Mouse (Mus musculus) liver, embryonic 12.5 days (tissue): ENCODE data around the gene Reep3. TPM values are rescaled to one million over a fixed set of nuclear protein-coding genes. Genes with fewer than 3 reads are reported as not detected.
A peak's percentile ranks its signal among the peaks of the same experiment; 100 is the strongest.

Source experiments
- ATAC-seq: fragments of 200-750 bp; cut with Nextera tagmentation; 2 replicates; pipeline ENCODE4 v1.8.0; 2017; ENCODE audit warnings: moderate number of reproducible peaks, mild to moderate bottlenecking, moderate library complexity
- H3K27ac ChIP-seq: fragments of 300-500 bp; sonication (generic); 2 replicates; pipeline ENCODE4 v1.5.1; 2016; ENCODE audit warnings: mild to moderate bottlenecking
- H3K27me3 ChIP-seq: fragments of 300-500 bp; sonication (generic); replicated peaks from 2 replicates; pipeline ENCODE4 v1.6.1; 2016; ENCODE audit warnings: mild to moderate bottlenecking, moderate library complexity
- H3K36me3 ChIP-seq: fragments of 300-500 bp; sonication (generic); 2 replicates; pipeline ENCODE4 v1.6.1; 2016; ENCODE audit warnings: mild to moderate bottlenecking, moderate library complexity
- H3K4me1 ChIP-seq: fragments of 300-500 bp; sonication (generic); 2 replicates; pipeline ENCODE4 v1.6.1; 2016
- H3K4me2 ChIP-seq: fragments of 300-500 bp; sonication (generic); 2 replicates; pipeline ENCODE4 v1.6.1; 2016; ENCODE audit warnings: mild to moderate bottlenecking, moderate library complexity
- H3K4me3 ChIP-seq: fragments of 300-500 bp; sonication (generic); 2 replicates; pipeline ENCODE4 v1.5.1; 2016; ENCODE audit warnings: mild to moderate bottlenecking, moderate library complexity
- H3K9ac ChIP-seq: fragments of 300-500 bp; sonication (generic); 2 replicates; pipeline ENCODE4 v1.6.1; 2016; ENCODE audit warnings: mild to moderate bottlenecking, moderate library complexity
- H3K9me3 ChIP-seq: fragments of 300-500 bp; sonication (generic); replicated peaks from 2 replicates; pipeline ENCODE4 v1.6.1; 2016; ENCODE audit warnings: mild to moderate bottlenecking, moderate library complexity
- WGBS: fragments of 180-500 bp; shearing (Covaris S2); methylation state at CpG from one replicate; pipeline ENCODE4 v1.1.7; 2016; ENCODE audit not compliant: insufficient replicate concordance; 5-methylcytosine and 5-hydroxymethylcytosine counted together
- polyA plus RNA-seq: library from polyadenylated mRNA; unstranded; fragments of >200 nt; fragmentation: Nextera tagmentation; extraction: Ambion mirVana; gene quantifications from 2 replicates; pipeline ENCODE4 v1.2.1, GENCODE M21; 2016

Gene Reep3
- 8.7 and 8.8 TPM in 2 replicates for polyA plus RNA-seq

DNA sequence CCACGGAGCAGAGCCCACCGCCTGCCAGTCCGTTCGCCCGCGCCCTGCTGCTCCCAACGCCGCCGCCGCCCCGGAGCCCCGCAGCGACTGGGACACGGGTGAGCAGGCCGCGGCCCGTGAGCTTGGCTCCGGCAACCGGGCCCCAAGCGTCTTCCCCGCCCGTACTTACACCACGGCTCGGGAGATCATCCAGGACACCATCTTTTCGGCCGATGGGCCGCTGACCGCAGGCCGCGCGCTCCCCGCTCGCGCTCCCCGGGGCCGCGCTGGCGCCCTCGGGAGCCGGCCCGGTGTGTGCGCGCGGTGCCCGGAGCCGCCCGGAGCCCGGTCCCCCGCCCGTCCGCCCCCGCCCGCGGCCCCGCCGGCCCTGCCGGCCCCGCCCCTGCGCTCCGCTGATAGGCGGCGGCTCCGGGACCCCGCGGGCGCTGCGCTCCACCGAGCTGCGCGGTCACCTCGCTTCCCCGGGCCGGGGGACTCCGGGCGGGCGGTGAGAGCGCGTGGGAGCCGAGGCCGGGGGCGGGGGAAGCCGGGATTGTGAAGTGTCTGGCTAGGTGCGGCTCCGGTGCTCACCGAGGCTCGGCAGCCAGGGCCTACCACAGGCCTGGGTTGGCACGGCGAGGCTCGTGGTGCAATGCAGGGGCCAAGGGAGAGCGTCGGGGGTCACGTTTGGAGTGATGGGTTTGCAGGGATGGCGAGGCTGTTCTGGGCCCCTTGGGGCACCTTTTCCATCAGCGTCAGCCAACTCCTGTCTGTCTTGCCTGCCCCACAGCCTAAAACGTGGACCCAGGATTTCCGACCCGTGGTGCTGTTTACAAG, at the start of gene Reep3:
Gene Reep3, minus strand, starts transcription at position 325 of the 816 bp plus-strand sequence.
- H3K9me3 ChIP-seq, result no peaks in the 10 kb centered on the region
- peak within 1 kb of the TSS; percentile 91 for H3K27ac ChIP-seq
- under 1% methylated on average over 92 of the region's 97 CpGs for WGBS
- H3K9ac ChIP-seq, result peak within 1 kb of the TSS; percentile 94
- H3K4me2 ChIP-seq, result peak within 1 kb of the TSS; percentile 89
- H3K4me3 ChIP-seq, result peak within 1 kb of the TSS; percentile 90
- peak; percentile 90 for ATAC-seq
- H3K27me3 ChIP-seq, result no peaks in the 10 kb centered on the region
- no peaks in the 10 kb centered on the region for H3K36me3 ChIP-seq
- peaks cover 47% of the 10 kb centered on the region for H3K4me1 ChIP-seq

- no peak overlapping the region for H3K4me2 ChIP-seq
Measured at GRCm38 (mm10) chr10:67145623-67146022, 48.9 kb upstream of the Reep3 start.

DNA sequence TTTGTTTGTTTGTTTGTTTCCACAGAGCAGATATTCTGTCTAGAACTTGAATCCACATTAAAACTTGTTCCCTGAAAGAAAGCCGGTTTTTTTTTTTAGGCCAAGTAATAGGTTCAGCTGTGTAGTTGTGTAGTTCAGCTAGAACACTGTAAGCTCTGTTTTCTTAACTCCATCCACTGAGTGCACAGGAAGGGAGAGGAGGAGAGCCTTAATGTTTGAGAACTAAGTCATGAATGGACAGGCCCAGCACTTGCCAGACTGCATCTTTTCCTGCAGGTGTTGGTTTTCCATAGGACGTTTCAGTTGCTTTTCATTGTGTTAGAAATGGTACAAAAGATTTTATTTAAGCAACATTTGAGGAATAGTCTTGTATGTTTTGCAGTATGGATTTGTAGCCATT, 47.5 kb upstream of the Reep3 start:
- Histone ChIP-seq H3K9me3 (no peaks in the 10 kb centered on the region), H3K4me3 (no peak overlapping the region), H3K27me3 (no peaks in the 10 kb centered on the region), H3K9ac (no peak overlapping the region), H3K27ac (no peak overlapping the region), H3K36me3 (no peaks in the 10 kb centered on the region), H3K4me1 (peaks cover 3% of the 10 kb centered on the region; the same call in 1 of the 2 replicates), H3K4me2 (no peak overlapping the region)
- ATAC-seq, result no peak
- WGBS, result 75% methylated on average over 2 of the region's 2 CpGs

More at GRCm38 (mm10) chr10:67145623-67146022, 48.9 kb upstream of the Reep3 start:
- WGBS, result 56% methylated on average over 4 of the region's 4 CpGs
- ATAC-seq, result no peak
- H3K27ac ChIP-seq, result no peak overlapping the region
- no peak overlapping the region for H3K9ac ChIP-seq
- peaks cover 3% of the 10 kb centered on the region; the same call in 1 of the 2 replicates for H3K4me1 ChIP-seq
- H3K9me3 ChIP-seq, result no peaks in the 10 kb centered on the region
- no peaks in the 10 kb centered on the region for H3K36me3 ChIP-seq
- no peaks in the 10 kb centered on the region for H3K27me3 ChIP-seq
- H3K4me3 ChIP-seq, result no peak overlapping the region

- Histone ChIP-seq H3K9me3 (no peaks in the 10 kb centered on the region), H3K36me3 (no peaks in the 10 kb centered on the region), H3K4me3 (no peak overlapping the region), H3K27ac (no peak overlapping the region), H3K4me2 (no peak overlapping the region), H3K27me3 (no peaks in the 10 kb centered on the region), H3K4me1 (peaks cover 3% of the 10 kb centered on the region; the same call in 1 of the 2 replicates), H3K9ac (no peak overlapping the region)
- ATAC-seq, result no peak
Measured at GRCm38 (mm10) chr10:67143661-67144060, 46.9 kb upstream of the Reep3 start.

DNA sequence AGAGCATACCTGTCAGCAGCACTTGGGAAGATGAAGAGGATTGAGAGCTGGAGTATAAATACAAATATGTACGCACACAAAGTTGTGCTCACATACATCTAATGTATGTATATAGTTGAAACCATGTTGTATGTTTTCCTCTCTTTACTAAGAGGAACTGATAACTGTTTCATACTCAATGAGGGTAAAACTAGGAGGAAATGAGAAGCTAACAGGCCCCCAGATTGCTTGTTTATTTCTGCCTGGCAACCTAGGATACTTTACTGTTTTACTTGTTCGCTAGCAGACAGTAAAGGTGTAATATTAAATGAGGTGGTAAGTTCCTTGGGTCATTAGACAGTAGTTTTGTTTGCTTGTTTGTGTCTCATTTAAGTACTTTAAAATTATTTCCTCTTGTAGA, 40.7 kb upstream of the Reep3 start:
- H3K36me3 ChIP-seq, result no peaks in the 10 kb centered on the region
- no peaks in the 10 kb centered on the region for H3K27me3 ChIP-seq
- H3K9me3 ChIP-seq, result no peaks in the 10 kb centered on the region
- H3K4me1 ChIP-seq, result 0 out of 2 replicates have a peak, but pooled peaks cover 4% of the 10 kb centered on the region
- H3K9ac ChIP-seq, result no peak overlapping the region
- H3K4me3 ChIP-seq, result no peak overlapping the region
- no peak overlapping the region for H3K27ac ChIP-seq
- H3K4me2 ChIP-seq, result no peak overlapping the region
- WGBS, result 79% methylated on average over 2 of the region's 2 CpGs
- no peak for ATAC-seq

- H3K4me3 ChIP-seq, result no peak overlapping the region
- no peak overlapping the region for H3K9ac ChIP-seq
- no peak overlapping the region for H3K27ac ChIP-seq
- 82% methylated on average over 2 of the region's 2 CpGs for WGBS
- no peaks in the 10 kb centered on the region for H3K9me3 ChIP-seq
- 0 out of 2 replicates have a peak, but pooled peaks cover 8% of the 10 kb centered on the region for H3K4me1 ChIP-seq
- no peak overlapping the region for H3K4me2 ChIP-seq
- no peak for ATAC-seq
- no peaks in the 10 kb centered on the region for H3K36me3 ChIP-seq
- H3K27me3 ChIP-seq, result no peaks in the 10 kb centered on the region
Measured at GRCm38 (mm10) chr10:67134322-67134721, 37.6 kb upstream of the Reep3 start.

DNA sequence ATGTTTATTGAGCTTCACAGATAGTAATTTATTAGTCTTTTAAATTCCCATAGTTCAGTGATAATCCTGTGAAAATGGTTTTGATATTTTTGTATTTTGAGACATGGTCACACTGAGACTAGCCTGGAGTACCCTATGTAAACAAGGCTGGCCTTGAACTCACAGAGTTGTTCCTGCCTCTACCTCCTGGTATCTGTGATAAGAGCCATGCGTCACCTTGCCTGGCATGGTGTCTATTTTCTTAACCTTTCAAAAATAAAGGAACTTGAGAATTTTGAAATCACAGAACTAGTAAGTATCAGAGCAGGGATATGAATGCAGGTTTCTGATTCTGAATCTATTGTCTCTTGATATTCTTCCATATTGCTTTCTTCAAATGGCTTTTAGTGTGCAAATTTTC, 35.0 kb upstream of the Reep3 start:
- no peaks in the 10 kb centered on the region for H3K36me3 ChIP-seq
- H3K4me2 ChIP-seq, result no peak overlapping the region
- 35% methylated on average over 1 of the region's 1 CpGs for WGBS
- no peaks in the 10 kb centered on the region for H3K9me3 ChIP-seq
- peaks cover 20% of the 10 kb centered on the region for H3K4me1 ChIP-seq
- H3K9ac ChIP-seq, result no peak overlapping the region
- no peak overlapping the region for H3K4me3 ChIP-seq
- no peak for ATAC-seq
- no peak overlapping the region for H3K27ac ChIP-seq
- H3K27me3 ChIP-seq, result peaks cover 18% of the 10 kb centered on the region

DNA sequence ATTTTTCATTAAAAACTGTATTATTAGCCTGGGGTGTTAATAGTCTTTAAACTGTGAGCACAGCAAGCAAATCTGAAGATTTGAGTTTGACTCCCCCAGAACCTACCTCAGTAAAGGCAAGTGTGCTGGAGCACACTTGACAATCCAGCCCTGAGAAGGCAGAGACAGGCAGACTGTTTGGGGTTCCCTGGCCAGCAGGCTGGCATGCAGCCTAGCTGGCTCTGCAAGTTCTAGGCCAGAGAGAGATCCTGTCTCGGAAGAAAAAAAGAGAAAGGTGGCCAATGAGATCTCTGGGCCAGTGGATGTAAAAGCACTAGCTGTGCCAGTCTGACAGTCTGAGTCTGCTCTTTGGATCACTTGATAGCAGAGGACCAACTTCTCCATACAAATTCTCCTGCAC, 32.8 kb upstream of the Reep3 start:
- no peaks in the 10 kb centered on the region for H3K36me3 ChIP-seq
- peaks cover 38% of the 10 kb centered on the region for H3K27me3 ChIP-seq
- H3K27ac ChIP-seq, result no peak overlapping the region
- no peak for ATAC-seq
- WGBS, result 68% methylated on average over 1 of the region's 1 CpGs
- H3K4me2 ChIP-seq, result no peak overlapping the region
- H3K4me1 ChIP-seq, result peaks cover 25% of the 10 kb centered on the region
- no peak overlapping the region for H3K9ac ChIP-seq
- H3K4me3 ChIP-seq, result no peak overlapping the region
- H3K9me3 ChIP-seq, result no peaks in the 10 kb centered on the region

GRCm38 (mm10) chr10:67126859-67127758, 30.4 kb upstream of the Reep3 start:
- ATAC-seq, result peak; percentile 75
- H3K4me1 ChIP-seq, result peaks cover 25% of the 10 kb centered on the region
- WGBS, result 1% methylated on average over 94 of the region's 115 CpGs

GRCm38 (mm10) chr10:67126061-67126858, 29.5 kb upstream of the Reep3 start:
- no peaks in the 10 kb centered on the region for H3K9me3 ChIP-seq
- peaks cover 42% of the 10 kb centered on the region for H3K27me3 ChIP-seq
- peaks cover 24% of the 10 kb centered on the region for H3K4me1 ChIP-seq
- H3K9ac ChIP-seq, result peak overlapping the region; percentile 78
- 2% methylated on average over 50 of the region's 50 CpGs for WGBS
- ATAC-seq, result peak; percentile 35; the same call in 1 of the 2 replicates
- no peaks in the 10 kb centered on the region for H3K36me3 ChIP-seq
- peak overlapping the region; percentile 56; the same call in 1 of the 2 replicates for H3K27ac ChIP-seq
- H3K4me2 ChIP-seq, result peak overlapping the region; percentile 100
- peak overlapping the region; percentile 79 for H3K4me3 ChIP-seq

More at GRCm38 (mm10) chr10:67126859-67127758, 30.4 kb upstream of the Reep3 start:
- H3K36me3 ChIP-seq, result no peaks in the 10 kb centered on the region
- no peaks in the 10 kb centered on the region for H3K9me3 ChIP-seq
- H3K4me2 ChIP-seq, result peak overlapping the region; percentile 100
- H3K27me3 ChIP-seq, result peaks cover 42% of the 10 kb centered on the region
- peak overlapping the region; percentile 56 for H3K27ac ChIP-seq
- peak overlapping the region; percentile 79 for H3K4me3 ChIP-seq
- peak overlapping the region; percentile 78 for H3K9ac ChIP-seq

DNA sequence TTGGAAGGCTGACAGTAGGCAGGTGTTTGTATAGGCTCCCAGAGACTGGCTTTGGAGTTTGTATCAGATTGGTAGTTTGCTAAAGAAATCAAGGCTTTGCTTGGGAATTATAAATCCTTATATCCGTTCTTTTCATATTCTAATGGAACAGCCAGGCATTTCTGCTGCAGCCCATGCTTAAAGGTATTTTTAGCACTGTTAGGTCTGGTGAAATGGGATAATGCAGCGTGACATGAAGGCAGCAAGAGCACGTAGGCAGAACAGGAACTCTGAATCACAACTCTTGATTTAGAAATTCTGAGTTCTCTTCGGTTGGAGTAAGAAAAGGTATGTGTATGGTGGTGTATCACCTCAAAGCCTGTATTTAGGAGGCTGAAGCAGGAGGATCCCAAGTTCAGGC, 27.4 kb upstream of the Reep3 start:
- H3K27me3 ChIP-seq, result peaks cover 42% of the 10 kb centered on the region
- no peak overlapping the region for H3K4me3 ChIP-seq
- peaks cover 26% of the 10 kb centered on the region for H3K4me1 ChIP-seq
- no peak for ATAC-seq
- no peak overlapping the region for H3K9ac ChIP-seq
- no peaks in the 10 kb centered on the region for H3K36me3 ChIP-seq
- H3K4me2 ChIP-seq, result no peak overlapping the region
- no peaks in the 10 kb centered on the region for H3K9me3 ChIP-seq
- 56% methylated on average over 4 of the region's 4 CpGs for WGBS
- no peak overlapping the region for H3K27ac ChIP-seq
